Mouse (Mus musculus) stomach, embryonic 16.5 days (tissue): ENCODE data around the gene Pitpnc1. TPM values are rescaled to one million over a fixed set of nuclear protein-coding genes. Genes with fewer than 3 reads are reported as not detected.

Experiments
- ATAC-seq: fragments of 200-750 bp; cut with Nextera tagmentation; 2 replicates; pipeline ENCODE4 v1.8.0; 2017; ENCODE audit warnings: moderate number of reproducible peaks, moderate TSS enrichment; ENCODE audit not compliant: insufficient read depth, low FRiP score
- H3K27ac ChIP-seq: fragments of 300-500 bp; sonication (generic); 2 replicates; pipeline ENCODE4 v1.5.1; 2014; ENCODE audit warnings: low read length
- H3K27me3 ChIP-seq: fragments of 300-500 bp; sonication (generic); 2 replicates; pipeline ENCODE4 v1.6.1; 2014; ENCODE audit warnings: low read length, control low read depth, mixed read lengths; ENCODE audit not compliant: control insufficient read depth, insufficient read depth
- H3K36me3 ChIP-seq: fragments of 300-500 bp; sonication (generic); 2 replicates; pipeline ENCODE4 v1.6.1; 2014; ENCODE audit warnings: low read length; ENCODE audit not compliant: control insufficient read depth, insufficient read depth
- H3K4me1 ChIP-seq: fragments of 300-500 bp; sonication (generic); 2 replicates; pipeline ENCODE4 v1.6.1; 2014; ENCODE audit warnings: low read length, control low read depth, mixed read lengths; ENCODE audit not compliant: control insufficient read depth, insufficient read depth
- H3K4me2 ChIP-seq: fragments of 300-500 bp; sonication (generic); 2 replicates; pipeline ENCODE4 v1.6.1; 2014; ENCODE audit warnings: low read depth, low read length, mixed read lengths
- H3K4me3 ChIP-seq: fragments of 300-500 bp; sonication (generic); replicated peaks from 2 replicates; pipeline ENCODE4 v1.5.1; 2014; ENCODE audit warnings: mild to moderate bottlenecking, low read length
- H3K9ac ChIP-seq: fragments of 300-500 bp; sonication (generic); 2 replicates; pipeline ENCODE4 v1.6.1; 2014; ENCODE audit warnings: low read length
- H3K9me3 ChIP-seq: fragments of 300-500 bp; sonication (generic); replicated peaks from 2 replicates; pipeline ENCODE4 v1.6.1; 2016; ENCODE audit warnings: low read length, control low read depth; ENCODE audit not compliant: control insufficient read depth
- WGBS: fragments of 180-500 bp; shearing (Covaris S2); extraction: QIAGEN DNeasy Blood & Tissue Kit; methylation state at CpG from one replicate; pipeline ENCODE4 v1.1.7; 2014; 5-methylcytosine and 5-hydroxymethylcytosine counted together
- polyA plus RNA-seq: library from polyadenylated mRNA; unstranded; fragments of >200 nt; fragmentation: Nextera tagmentation; extraction: Ambion mirVana; gene quantifications from 2 replicates; pipeline ENCODE4 v1.2.1, GENCODE M21; 2015

Gene Pitpnc1
- polyA plus RNA-seq, 1 experiment from 2014 or later, result 13.9 TPM

DNA sequence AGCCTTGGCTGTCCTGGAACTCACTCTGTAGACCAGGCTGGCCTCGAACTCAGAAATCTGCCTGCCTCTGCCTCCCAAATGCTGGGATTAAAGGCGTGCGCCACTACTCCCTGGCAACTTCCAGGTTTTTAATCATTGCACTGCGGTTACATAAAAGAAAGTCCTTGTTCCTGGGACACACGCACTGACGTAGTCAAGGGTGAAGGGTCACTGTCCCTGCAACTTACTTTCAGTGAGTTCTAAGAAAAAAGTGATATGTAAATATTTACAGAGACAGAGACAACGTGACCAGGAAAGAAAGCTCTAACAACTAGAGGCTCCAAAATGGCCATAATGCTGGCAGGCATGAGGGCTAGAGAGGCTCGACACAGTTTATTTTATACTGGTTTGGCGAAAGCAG is 199.9 kb downstream of the Pitpnc1 start:
- no peak overlapping the region for H3K4me3 ChIP-seq
- no peak overlapping the region for H3K9ac ChIP-seq
- ATAC-seq, result no peak
- no peaks in the 10 kb centered on the region for H3K27me3 ChIP-seq
- H3K9me3 ChIP-seq, result 0 out of 2 replicates have a peak, but pooled peaks cover 4% of the 10 kb centered on the region
- 66% methylated on average over 9 of the region's 9 CpGs for WGBS
- H3K36me3 ChIP-seq, result no peaks in the 10 kb centered on the region
- peaks cover 11% of the 10 kb centered on the region for H3K4me1 ChIP-seq
- H3K4me2 ChIP-seq, result no peak overlapping the region
- no peak overlapping the region for H3K27ac ChIP-seq

DNA sequence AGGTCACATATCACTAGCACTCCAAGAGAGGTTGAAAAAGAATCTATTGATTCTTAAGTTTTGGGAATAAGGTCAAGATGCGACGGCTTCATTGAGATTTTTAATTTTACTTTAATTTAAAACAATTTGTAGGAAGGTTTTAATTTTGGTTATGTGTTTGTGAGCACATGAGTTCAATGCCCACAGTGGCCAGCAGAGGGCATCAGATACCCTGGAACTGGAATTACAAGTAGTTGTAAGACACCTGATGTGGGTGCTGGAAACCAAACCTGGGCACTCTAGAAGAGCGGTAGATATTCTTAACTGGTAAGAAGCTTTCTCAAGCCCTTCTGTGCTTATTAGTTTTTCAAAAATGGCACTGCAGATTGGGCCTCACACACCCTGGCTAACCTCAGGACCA is 203.0 kb downstream of the Pitpnc1 start:
- H3K4me3 ChIP-seq, result no peak overlapping the region
- ATAC-seq, result no peak
- H3K4me2 ChIP-seq, result no peak overlapping the region
- H3K9me3 ChIP-seq, result 0 out of 2 replicates have a peak, but pooled peaks cover 4% of the 10 kb centered on the region
- 98% methylated on average over 3 of the region's 3 CpGs for WGBS
- H3K36me3 ChIP-seq, result no peaks in the 10 kb centered on the region
- H3K9ac ChIP-seq, result no peak overlapping the region
- H3K4me1 ChIP-seq, result peaks cover 7% of the 10 kb centered on the region
- H3K27ac ChIP-seq, result no peak overlapping the region
- H3K27me3 ChIP-seq, result no peaks in the 10 kb centered on the region

GRCm38 (mm10) chr11:107265861-107266260 is 204.6 kb downstream of the Pitpnc1 start:
- Histone ChIP-seq H3K27ac (no peak overlapping the region), H3K9me3 (0 out of 2 replicates have a peak, but pooled peaks cover 4% of the 10 kb centered on the region), H3K9ac (no peak overlapping the region), H3K36me3 (no peaks in the 10 kb centered on the region), H3K4me2 (no peak overlapping the region), H3K4me1 (no peaks in the 10 kb centered on the region), H3K27me3 (no peaks in the 10 kb centered on the region), H3K4me3 (no peak overlapping the region)
- no peak for ATAC-seq
- WGBS, result 89% methylated on average over 4 of the region's 4 CpGs

- WGBS, result 53% methylated on average over 20 of the region's 20 CpGs
Measured at GRCm38 (mm10) chr11:107264889-107265615, 205.4 kb downstream of the Pitpnc1 start.

GRCm38 (mm10) chr11:107263838-107264237 is 206.7 kb downstream of the Pitpnc1 start:
- no peak overlapping the region for H3K9ac ChIP-seq
- H3K27ac ChIP-seq, result no peak overlapping the region
- ATAC-seq, result no peak
- H3K4me2 ChIP-seq, result no peak overlapping the region
- no peak overlapping the region for H3K4me3 ChIP-seq
- 75% methylated on average over 9 of the region's 9 CpGs for WGBS
- no peaks in the 10 kb centered on the region for H3K36me3 ChIP-seq
- H3K4me1 ChIP-seq, result no peaks in the 10 kb centered on the region
- no peaks in the 10 kb centered on the region for H3K27me3 ChIP-seq
- H3K9me3 ChIP-seq, result 0 out of 2 replicates have a peak, but pooled peaks cover 4% of the 10 kb centered on the region

More at GRCm38 (mm10) chr11:107264889-107265615, 205.4 kb downstream of the Pitpnc1 start:
- no peaks in the 10 kb centered on the region for H3K36me3 ChIP-seq
- 0 out of 2 replicates have a peak, but pooled peaks cover 4% of the 10 kb centered on the region for H3K9me3 ChIP-seq
- 0 out of 2 replicates have a peak overlapping the region, but pooled peaks have one; percentile 6 for H3K27ac ChIP-seq
- H3K4me1 ChIP-seq, result no peaks in the 10 kb centered on the region
- no peak overlapping the region for H3K4me2 ChIP-seq
- ATAC-seq, result no peak
- no peaks in the 10 kb centered on the region for H3K27me3 ChIP-seq
- H3K4me3 ChIP-seq, result no peak overlapping the region
- no peak overlapping the region for H3K9ac ChIP-seq

- Histone ChIP-seq H3K9ac (no peak overlapping the region), H3K27me3 (no peaks in the 10 kb centered on the region), H3K36me3 (no peaks in the 10 kb centered on the region), H3K4me3 (no peak overlapping the region), H3K9me3 (no peaks in the 10 kb centered on the region), H3K4me2 (no peak overlapping the region), H3K27ac (no peak overlapping the region), H3K4me1 (no peaks in the 10 kb centered on the region; the same call in 1 of the 2 replicates)
- no peak for ATAC-seq
- WGBS, result 81% methylated on average over 7 of the region's 7 CpGs
Measured at GRCm38 (mm10) chr11:107259428-107259827, 211.1 kb downstream of the Pitpnc1 start.

DNA sequence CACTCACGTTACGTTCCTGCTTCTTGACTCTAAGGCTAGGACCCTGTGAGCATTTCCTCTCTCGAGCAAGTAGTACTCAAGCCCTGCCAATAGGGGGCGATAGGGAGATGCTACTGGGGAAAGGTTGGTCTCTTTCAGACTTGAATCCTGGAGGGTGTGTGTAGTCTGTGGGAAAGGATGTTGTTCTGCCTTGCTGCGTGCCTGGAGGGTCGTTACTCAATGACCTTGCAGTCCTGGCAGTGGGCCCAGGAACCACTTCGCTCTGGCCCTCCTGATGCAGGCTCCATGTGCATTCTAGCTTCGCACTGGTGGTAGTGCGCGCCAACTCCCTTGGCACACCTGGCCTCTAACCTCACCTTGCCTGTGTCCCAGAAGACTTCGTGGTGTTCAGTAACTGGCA is 215.3 kb downstream of the Pitpnc1 start:
- H3K9ac ChIP-seq, result no peak overlapping the region
- no peaks in the 10 kb centered on the region for H3K9me3 ChIP-seq
- H3K27me3 ChIP-seq, result no peaks in the 10 kb centered on the region
- H3K4me2 ChIP-seq, result no peak overlapping the region
- 0 out of 2 replicates have a peak, but pooled peaks have one; percentile 44 for ATAC-seq
- no peaks in the 10 kb centered on the region for H3K36me3 ChIP-seq
- no peak overlapping the region for H3K4me3 ChIP-seq
- no peaks in the 10 kb centered on the region; the same call in 1 of the 2 replicates for H3K4me1 ChIP-seq
- H3K27ac ChIP-seq, result no peak overlapping the region
- WGBS, result 87% methylated on average over 11 of the region's 11 CpGs

GRCm38 (mm10) chr11:107254181-107254580 is 216.3 kb downstream of the Pitpnc1 start:
- H3K4me1 ChIP-seq, result no peaks in the 10 kb centered on the region; the same call in 1 of the 2 replicates
- 82% methylated on average over 7 of the region's 7 CpGs for WGBS

DNA sequence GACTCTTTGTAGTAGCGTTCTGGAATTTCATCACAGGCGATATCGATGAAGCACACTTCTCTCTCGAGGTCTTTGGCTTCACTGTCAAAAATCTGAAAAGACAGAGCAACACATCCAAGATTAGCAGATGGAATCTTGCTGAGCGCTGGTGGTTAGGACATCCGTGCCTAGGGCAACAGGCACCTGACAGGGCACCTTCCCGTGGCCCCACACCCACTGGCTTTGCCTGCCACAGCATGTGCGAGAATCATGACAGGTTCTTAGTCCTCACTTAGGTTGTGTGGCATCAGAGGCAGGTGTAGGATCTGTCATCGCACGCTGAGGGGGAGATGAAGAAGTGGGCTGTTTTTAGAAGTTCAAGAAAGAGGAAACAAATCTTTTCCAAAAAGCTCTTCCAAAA is 218.5 kb downstream of the Pitpnc1 start:
- 85% methylated on average over 10 of the region's 10 CpGs for WGBS
- Histone ChIP-seq H3K36me3 (no peaks in the 10 kb centered on the region), H3K4me3 (no peak overlapping the region), H3K9ac (no peak overlapping the region), H3K4me2 (no peak overlapping the region), H3K27me3 (no peaks in the 10 kb centered on the region), H3K27ac (no peak overlapping the region), H3K4me1 (no peaks in the 10 kb centered on the region; the same call in 1 of the 2 replicates), H3K9me3 (no peaks in the 10 kb centered on the region)
- ATAC-seq, result no peak

More at GRCm38 (mm10) chr11:107254181-107254580, 216.3 kb downstream of the Pitpnc1 start:
- Histone ChIP-seq H3K27ac (no peak overlapping the region), H3K36me3 (no peaks in the 10 kb centered on the region), H3K27me3 (no peaks in the 10 kb centered on the region), H3K4me3 (no peak overlapping the region), H3K9me3 (no peaks in the 10 kb centered on the region), H3K9ac (no peak overlapping the region), H3K4me2 (no peak overlapping the region)
- no peak for ATAC-seq
